Mouse (Mus musculus) kidney, adult 11 months (tissue): ENCODE data around the gene Fkbp9.
A peak's percentile ranks its signal among the peaks of the same experiment; 100 is the strongest.

Source experiments
- DNase-seq: peaks from one replicate; pipeline ENCODE4 v3.0.0; 2022

Gene Fkbp9

GRCm38 (mm10) chr6:56831697-56832406 lies at the start of gene Fkbp9:
Gene Fkbp9, plus strand, starts transcription at chr6:56832059.
- peak; percentile 87 for DNase-seq

DNA sequence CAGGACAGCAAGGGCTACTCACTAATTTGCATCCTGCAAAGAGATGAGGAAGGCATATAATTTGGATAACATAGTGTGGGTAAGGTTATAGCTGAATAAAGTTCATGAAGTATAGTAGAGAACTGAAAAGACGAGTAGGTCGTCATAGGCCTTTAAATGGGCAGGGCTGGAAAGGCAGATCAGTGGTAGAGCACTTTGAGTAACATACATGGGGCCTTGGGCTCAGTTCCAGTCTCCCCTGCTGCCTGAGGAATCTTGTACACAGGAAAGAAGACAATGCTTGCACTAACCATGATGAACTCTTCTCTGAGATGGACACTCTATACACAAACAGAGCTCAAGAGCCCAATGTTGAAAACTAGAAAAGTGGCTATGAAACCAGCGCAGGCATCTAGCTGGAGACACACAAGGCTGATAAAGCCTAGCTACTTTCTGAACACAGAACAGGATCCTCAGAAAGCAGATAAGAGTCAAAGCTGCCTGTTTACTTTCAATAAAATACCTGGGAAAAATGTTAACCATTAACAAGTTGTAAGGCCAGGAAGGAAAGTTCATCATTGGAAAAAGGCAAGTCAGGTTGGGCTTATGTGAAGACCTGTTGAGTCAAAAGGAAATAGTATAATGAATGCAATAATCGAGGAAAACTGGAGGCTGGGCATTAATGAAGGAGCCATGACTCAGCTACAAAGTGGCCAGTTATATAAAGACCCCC lies 48.1 kb upstream of the Fkbp9 start:
- no peak for DNase-seq

- no peak for DNase-seq
Measured at GRCm38 (mm10) chr6:56785068-56785467, 46.8 kb upstream of the Fkbp9 start.

- DNase-seq = no peak
Measured at GRCm38 (mm10) chr6:56787668-56788067, 44.2 kb upstream of the Fkbp9 start.

- DNase-seq = no peak
Measured at GRCm38 (mm10) chr6:56789336-56789735, 42.5 kb upstream of the Fkbp9 start.

GRCm38 (mm10) chr6:56794834-56795233 lies 37.0 kb upstream of the Fkbp9 start:
- DNase-seq = no peak

GRCm38 (mm10) chr6:56796232-56796631 lies 35.6 kb upstream of the Fkbp9 start:
- DNase-seq = no peak

GRCm38 (mm10) chr6:56796668-56797141 lies 35.2 kb upstream of the Fkbp9 start:
- DNase-seq = peak; percentile 37

GRCm38 (mm10) chr6:56797311-56798151 lies 34.3 kb upstream of the Fkbp9 start, which contains the start of gene Kbtbd2:
Gene Kbtbd2, minus strand, starts transcription at chr6:56797813.
- peak; percentile 95 for DNase-seq

DNA sequence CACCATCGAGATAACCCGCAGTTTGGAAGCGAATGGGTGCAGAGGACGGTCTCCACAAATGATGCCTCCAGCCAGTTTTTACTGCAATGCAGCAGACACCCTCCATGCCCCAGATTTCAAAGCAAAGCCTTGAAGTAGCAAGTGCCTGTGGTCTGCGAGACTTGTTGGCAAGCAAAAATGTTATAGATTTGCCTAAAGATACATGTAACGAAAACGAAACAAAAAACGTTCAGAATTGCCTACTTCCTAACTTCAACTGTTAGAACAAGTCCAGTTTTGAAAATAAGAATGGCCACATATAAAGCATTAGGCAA lies 33.8 kb upstream of the Fkbp9 start:
- no peak for DNase-seq

DNA sequence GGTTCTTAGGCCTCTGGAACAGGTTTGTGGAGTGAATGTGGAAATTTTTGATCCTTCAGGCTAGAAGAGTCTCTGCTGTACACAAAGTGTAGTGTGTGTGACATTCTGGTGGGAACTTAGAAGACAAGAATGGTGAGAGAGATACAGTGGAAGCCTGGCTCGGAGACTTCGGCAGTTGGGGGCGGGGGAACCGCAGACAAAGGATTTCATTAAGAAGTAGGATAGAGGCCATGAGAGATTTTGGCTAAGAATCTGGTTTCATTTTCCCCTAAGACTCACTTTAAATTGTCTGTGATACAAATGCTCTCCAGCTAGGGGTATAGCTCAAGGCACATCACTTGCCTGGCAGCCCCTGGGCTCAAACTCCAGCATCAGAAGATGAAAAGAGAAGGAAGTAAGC lies 26.8 kb upstream of the Fkbp9 start:
- DNase-seq = no peak

GRCm38 (mm10) chr6:56806195-56806594 lies 25.7 kb upstream of the Fkbp9 start:
- DNase-seq = no peak

- DNase-seq = peak; percentile 22
Measured at GRCm38 (mm10) chr6:56808656-56809055, 23.2 kb upstream of the Fkbp9 start.

GRCm38 (mm10) chr6:56813332-56813731 lies 18.5 kb upstream of the Fkbp9 start:
- no peak for DNase-seq

DNA sequence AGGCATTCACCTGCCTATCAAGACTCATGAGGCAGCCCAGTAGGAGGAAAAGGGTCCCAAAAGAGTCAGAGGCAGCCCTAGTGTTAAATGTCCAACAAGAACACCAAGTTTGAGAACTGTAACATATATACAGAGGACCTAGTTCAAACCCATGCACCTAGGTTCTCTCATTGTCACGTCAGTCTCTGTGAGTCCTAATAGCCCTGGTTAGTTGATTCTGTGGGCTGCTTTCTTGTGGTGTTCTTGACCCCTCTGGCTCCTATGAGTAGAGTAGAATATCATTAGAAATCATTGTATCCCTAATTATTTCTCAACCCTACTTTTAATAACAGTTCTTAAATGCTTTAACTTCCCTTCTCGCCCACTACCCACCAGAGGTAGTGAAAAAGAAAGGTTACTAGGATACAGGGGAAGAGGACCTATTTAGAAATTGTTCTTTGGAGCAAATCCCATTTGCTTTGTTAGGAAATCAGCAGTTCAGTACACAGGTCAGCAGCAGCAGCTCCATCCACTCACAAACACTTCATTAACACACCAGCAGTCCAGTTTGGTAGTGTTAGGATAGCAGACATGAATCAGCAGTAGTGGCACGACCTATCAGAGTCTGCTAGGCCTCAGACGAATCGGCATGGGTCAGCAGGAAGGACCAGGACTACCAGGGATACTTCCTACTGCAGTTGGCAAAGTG lies 13.3 kb upstream of the Fkbp9 start:
- DNase-seq = no peak

DNA sequence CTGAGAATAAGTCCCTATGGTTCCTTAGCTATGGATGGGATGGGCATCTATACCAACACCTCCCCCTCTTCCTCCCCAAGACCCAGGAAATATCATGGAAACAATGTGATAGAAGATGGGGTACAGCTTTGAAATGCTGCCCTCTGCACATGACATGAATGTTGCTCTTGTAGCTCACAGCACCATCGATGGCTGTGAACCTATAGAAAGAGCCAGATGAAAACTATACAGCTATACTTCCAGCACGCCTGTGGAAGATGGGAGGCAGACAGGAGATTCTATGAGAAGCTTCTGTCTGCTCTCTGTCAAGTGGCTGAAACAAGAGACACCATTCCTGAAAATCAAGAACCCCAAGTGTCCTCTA lies 12.8 kb upstream of the Fkbp9 start:
- DNase-seq = no peak

- DNase-seq = no peak
Measured at GRCm38 (mm10) chr6:56825657-56826056, 6.2 kb upstream of the Fkbp9 start.

GRCm38 (mm10) chr6:56832407-56832796 lies 543 bp downstream of the Fkbp9 start:
- no peak for DNase-seq

DNA sequence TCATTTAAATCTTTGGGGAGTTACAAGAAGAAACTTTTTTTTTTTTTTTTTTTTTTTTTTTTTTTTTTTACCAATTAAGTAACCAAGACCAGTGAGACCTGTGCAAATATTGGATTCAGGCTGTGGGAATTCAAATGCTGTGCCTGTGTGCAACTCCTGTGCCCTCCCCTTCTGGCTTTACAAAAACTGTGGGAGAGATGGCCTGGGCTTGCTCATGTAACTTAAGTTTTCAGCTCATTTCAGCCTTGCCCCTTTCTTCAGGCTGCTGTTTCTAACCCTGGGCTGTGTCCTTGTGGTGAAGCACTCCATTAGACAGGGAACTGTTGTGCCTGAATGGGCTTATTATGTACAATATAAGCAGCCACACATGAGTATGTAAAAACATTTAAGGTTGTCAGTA lies 971 bp downstream of the Fkbp9 start:
- DNase-seq = no peak

- DNase-seq = peak; percentile 14
Measured at GRCm38 (mm10) chr6:56834769-56835168, 2.9 kb downstream of the Fkbp9 start.

- no peak for DNase-seq
Measured at GRCm38 (mm10) chr6:56835532-56835931, 3.7 kb downstream of the Fkbp9 start.

- no peak for DNase-seq
Measured at GRCm38 (mm10) chr6:56837166-56837565, 5.3 kb downstream of the Fkbp9 start.

GRCm38 (mm10) chr6:56837621-56838020 lies 5.8 kb downstream of the Fkbp9 start:
- no peak for DNase-seq
